Mouse (Mus musculus): Measurements from ENCODE around the gene Cfap58.

Cfap58 gene

DNA sequence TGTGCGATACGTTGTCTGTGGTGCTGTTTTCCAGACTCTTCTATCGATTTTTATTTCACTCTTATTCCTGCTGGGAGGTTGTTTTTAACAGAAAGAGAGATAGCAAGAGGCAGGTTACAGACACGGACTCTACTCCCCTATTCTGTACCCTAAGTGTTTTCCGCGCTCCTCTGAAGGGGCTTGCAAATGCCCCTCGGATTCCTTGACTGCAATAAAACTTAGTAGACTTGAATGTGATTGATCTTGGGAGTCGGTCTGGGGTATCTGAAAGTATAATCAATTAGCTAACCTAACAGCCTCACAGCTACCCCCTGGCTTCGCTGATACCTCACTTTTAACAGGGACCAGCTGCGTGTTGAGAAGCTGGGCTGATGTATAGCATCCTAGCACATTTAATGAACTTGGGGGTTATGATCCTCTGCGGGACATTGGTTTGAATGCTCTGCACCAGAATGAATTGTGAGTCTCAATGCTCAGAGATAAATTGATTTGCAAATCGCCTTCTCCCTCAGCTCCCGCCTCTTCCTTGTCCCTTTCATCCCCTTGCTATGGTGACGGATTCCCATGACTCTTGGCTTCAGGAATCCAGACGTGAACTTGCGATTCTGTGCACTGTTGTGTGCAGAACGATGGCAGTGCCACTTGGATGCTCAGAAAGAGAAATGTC is 31.7 kb downstream of the Cfap58 start:
- DNase-seq (ENCODE audit: extremely low read depth, insufficient read length, low spot score): no peak

DNA sequence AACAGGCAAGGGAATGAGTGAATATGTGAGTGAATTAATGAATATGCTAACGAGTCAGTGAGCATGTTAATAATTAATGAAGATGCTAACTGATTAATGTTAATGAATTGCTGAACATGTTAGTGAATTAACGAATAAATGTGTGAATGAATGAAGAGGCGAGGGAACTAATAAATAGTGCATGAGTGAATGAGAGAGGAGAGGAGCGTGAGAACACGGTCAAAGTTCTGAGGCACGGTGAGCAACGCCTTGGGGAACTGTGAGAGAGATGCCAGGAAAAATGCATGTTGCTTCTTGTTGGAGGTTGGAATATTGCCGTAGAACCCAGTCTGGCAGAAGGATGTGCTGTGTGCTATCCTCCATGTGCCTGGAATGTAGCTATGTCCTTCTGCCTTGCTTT is 33.6 kb downstream of the Cfap58 start:
- no peak for DNase-seq (ENCODE audit: extremely low read depth, insufficient read length, low spot score)

DNA sequence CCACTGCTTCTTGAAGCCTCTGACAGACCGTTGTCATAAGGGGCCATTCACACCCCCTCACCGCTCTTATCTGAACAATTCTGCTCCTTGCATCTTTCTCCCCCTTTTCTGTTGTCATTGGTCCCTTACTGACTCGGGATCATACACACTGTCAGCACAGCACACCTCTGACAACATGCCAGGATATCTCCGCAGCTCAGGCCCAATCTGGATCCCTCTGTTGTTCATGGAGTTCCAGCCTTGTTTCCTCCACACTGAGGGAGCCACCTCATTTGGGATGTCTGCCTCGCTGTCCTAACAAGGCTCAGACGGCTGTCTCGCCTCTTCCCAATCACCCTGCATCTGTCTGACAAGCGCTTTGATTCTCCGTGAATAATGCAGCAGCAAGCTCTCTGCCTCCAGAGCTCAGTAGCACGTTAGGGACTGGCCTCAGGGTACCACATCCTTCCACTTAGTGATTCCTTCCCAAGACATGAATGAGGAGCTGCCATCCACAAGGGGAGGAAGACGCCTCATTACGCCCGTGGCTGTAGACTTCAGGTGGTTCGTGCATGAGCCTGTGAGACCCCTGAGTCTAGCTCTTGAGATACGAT is 40.7 kb downstream of the Cfap58 start:
- DNase-seq (ENCODE audit: extremely low read depth, insufficient read length, low spot score): no peak

DNA sequence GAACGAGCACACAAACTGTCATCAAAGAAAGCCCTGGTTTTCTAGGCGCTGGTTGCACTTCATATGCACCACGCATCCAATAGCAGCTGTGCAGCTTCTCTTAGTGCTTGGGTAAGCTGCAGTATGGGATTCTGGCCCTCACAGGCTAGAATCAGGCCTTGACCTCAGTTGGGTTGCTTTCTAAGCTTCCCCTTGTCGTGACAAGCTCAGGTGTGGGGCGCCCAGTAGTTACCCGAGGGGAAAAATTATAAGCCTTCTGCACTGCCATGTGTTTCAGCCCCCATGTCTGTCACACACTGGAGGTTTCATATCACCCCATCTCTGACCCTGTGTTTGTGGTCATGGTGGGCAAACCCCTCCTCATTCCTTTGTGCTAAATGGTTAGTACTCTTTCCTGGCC is 42.0 kb downstream of the Cfap58 start:
- DNase-seq (ENCODE audit: extremely low read depth, insufficient read length, low spot score): no peak

DNA sequence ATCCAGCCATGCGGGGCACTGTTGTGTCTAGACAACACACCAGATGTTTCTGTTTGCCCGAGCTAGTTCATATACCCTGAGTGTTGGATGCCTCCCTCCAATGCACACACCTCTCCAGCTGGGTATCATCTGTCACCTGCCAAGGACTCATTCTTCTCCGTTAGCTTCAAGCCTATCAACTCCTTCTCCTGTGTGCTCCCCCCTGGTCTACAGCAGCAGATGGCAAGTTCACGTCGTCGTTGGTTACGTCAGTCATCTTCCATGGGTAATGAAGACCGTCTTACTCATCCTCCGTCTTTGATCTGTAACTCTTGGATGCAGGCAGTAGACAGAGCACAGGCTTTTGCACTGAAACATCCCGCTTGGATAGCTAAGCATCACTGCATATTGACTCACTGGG is 42.8 kb downstream of the Cfap58 start:
- no peak for DNase-seq (ENCODE audit: extremely low read depth, insufficient read length, low spot score)

DNA sequence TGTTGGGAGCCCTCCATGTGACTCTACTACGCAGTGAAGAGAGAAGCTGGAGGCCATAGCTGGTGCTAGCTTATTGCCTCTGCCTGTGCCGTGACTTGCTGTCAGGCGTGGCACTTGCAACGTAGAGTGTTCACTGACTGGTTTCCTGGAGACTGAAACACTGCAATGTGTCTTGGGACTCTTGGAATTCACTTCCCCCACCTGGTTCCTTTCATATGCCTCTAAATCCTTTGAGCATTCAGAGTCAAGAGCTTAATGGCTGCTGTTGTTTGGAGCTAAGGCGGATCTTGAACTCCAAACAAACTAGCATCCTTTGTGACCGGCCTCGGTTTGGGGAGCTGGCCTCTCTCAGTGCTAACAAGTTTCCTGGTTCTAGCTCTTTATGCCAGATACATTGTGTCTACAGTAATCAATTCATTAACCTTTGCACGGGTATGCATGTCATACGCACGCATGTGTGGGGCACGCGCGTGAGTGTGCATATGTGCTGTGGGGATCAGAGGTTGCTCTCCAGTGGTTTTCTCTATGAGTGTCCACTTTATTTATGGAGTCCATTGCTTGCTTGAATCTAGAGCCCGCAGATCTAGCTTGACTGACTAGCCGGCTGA is 48.2 kb downstream of the Cfap58 start:
- DNase-seq (ENCODE audit: extremely low read depth, insufficient read length, low spot score): no peak

DNA sequence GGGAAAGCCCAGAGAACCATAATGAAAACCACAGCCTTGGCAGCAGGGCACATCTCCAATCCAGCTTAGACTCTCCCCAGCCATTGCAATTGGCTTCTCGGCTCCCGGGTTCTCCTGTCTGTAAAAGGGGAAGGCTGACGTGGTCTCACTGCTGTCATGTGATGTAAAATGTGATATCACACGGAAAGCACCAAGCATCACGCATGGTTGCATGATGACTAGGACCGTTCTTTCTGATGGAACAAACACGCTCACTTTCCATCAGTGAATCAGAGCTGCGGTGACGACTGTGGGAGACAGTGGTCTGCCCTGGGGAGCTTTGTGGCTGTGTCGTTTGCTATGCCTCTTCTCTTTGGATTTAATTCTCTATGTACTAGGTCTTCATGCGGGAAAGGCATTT is 50.5 kb downstream of the Cfap58 start:
- no peak for DNase-seq (ENCODE audit: extremely low read depth, insufficient read length, low spot score)

DNA sequence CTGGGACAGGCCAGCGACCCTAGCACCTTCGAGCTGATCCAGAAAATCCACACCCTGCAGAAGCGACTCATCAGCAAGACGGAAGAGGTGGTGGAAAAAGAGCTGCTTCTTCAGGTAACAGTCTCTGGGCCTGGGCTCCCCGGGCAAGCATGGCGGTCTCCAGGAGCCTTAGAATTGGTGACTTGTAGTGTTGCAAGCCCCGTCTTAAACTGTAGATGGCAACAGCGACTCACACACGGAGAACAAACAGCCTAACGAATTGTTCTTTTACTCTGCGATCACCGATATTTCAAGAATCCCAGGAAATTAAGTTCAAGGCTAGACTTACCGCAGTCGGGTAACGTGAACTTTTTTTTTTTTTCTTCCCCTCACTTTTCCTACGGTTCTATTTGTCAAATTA is 51.0 kb downstream of the Cfap58 start:
- no peak for DNase-seq (ENCODE audit: extremely low read depth, insufficient read length, low spot score)

DNA sequence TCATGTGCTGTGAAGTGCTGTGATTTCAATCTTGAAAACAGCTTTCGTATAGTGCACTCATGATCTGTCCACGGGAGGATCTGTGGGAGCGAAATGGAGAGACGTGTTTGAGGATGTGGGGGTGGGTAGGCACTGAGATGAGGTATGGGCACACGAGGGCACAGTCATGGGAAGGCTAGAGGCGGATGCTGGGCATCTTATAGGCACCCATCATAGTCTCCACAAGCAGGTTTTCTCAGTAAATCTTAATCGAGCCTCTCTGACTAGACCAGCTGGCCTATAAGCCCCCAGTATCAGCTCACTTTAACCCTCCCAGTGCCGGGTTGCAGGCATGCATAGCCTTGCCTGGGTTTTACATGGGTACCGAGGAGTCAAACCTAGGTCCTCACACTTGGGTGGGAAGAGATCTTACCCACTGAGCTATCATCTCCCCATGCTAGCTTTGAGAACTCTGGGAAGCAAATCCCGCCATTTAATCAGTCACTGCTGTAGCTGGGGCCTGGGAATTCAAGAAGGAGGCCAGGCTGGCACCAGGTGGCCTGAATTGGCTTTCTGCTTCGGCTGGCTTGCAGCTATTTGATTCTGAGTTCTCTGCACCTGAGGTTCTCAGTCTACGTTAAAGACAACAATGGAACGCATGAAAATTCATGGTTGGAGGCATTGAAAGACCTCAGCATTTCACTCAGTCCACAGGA is 51.6 kb downstream of the Cfap58 start:
- DNase-seq (ENCODE audit: extremely low read depth, insufficient read length, low spot score): no peak

DNA sequence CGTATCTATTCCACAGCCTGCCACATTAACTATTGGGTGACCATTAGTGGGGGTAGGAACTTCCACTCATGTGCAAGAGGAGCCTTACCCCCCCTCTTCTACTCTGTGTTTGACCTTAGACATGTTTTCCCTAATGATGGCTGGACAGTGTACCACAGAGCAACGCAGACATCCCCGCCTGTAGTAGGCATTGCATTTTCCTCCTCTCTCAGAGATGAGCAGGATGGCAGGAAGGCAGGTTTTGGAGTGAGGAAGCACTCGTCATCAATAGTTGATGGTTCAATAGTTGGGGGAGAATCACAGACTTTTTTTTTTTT is 52.1 kb downstream of the Cfap58 start:
- no peak for DNase-seq (ENCODE audit: extremely low read depth, insufficient read length, low spot score)

DNA sequence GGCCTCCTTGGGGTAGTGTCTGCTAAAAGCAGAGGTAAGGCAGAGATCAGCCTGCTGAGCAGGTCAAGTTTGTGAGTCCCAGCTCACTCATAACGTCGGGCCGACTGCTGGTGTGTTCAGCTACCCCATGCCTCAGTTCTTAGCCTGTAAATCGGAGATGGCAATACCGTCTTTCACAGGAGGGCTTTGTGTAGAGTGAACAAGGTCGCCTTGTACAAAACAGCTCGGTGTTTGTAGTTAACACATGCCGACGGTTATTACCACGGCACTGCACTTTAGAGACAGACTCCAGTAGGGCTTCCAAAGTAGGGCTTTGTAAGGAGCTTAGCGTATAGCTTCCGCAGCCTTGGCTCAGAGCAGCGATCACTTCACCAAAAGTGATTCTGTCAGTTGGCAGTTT is 63.8 kb downstream of the Cfap58 start:
- no peak for DNase-seq (ENCODE audit: extremely low read depth, insufficient read length, low spot score)

DNA sequence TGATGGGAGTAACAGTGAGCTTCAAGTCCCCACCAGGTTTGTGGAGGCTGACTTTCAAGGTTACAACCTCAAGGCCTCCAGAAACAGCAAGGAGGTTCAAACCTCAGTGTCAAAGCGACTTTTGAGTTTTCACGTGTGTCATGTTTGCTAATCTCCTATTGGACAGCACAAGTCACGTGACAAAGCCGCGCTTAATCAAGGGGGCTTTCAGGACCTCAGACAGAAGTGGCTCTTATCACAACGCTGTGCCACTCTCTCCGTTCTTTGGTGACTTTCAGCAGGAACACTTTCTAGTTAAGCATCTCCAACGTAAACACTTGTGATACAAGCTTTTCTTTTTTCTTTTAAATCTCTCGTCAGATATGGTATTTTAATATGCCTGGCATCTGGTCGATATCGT is 64.3 kb downstream of the Cfap58 start:
- no peak for DNase-seq (ENCODE audit: extremely low read depth, insufficient read length, low spot score)

DNA sequence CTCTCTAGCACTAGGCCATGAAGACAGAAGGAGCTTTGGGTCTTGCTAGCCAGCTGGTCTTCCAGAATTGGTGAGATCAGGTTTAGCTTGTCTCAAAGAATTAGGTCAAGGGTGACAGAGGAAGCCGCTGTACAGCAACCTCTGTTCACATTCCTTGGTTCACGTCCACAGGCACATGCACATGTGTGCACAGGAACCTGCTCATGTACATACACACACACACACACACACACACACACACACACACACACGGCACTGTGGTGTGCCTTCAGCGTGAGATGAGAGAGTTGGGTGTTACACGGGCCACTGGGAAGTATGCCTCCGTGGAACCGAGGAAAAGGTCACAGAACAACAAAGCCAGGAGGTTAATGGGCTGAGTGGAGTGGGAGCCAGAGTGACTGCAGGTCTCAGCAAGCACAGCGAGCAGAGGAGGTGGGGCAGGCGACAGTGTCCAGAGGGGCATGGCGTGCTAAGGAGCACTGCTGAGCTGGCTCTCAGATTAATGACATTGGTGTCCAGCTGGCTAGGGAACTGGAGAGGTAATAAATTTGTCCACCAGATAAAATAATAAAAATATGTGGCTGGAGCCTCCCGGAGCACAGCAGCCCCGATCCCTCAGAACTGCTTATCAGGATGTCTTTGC is 71.4 kb downstream of the Cfap58 start:
- DNase-seq (ENCODE audit: extremely low read depth, insufficient read length, low spot score): no peak

DNA sequence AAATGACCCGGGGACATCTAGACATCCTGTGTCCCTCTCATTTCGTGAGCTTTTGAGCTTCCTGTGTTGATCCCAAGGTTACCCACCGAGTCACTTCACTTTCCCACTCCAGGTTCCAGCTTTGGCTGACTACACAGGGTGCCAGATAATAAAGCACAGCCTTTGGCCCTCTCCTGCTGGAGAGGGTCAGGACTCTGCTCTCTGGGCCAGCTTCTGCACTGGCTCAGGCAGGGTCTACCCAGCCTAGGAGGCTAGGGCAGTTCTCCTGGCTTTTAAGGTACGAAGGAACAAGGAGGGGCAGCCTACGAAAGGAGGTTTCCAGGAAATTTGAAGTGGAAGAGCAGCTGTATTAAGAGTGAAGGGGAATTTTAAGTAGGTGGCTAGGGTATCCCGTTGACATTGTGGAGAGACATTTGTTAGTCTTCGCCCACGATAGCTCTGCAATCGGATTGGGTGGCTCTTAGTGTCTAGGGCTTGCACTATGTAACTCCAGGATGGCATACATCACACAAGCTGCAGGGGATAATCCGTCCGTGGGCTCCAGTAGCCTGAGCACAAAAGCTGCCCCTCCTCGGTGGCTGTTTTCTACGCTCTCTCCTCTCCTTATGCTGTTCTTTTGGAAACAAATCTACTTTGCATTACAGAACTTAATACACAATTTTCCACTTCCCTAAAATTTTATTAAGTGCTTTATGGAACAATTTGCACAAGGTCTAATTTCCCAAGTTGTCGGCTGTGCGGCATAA is 72.3 kb downstream of the Cfap58 start:
- no peak for DNase-seq (ENCODE audit: extremely low read depth, insufficient read length, low spot score)

DNA sequence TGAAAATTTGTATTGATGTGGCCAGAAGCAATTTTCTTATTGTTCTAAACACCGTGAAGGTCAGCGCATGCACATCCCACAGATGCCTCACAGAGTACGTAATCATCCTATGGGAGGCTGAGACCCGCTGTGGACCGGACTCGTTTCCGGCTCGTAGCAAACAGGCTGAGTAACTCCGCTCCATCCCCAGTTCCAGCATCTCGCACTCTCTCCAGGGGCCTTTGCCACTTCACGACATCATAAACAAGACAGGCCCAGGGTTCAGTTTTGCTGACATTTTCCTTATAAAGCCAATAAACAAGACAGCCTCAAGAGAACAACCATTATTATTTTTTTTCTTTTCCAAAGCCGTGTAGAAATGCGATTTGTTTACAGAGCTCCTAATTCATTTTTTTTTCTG is 82.6 kb downstream of the Cfap58 start:
- no peak for DNase-seq (ENCODE audit: extremely low read depth, insufficient read length, low spot score)

DNA sequence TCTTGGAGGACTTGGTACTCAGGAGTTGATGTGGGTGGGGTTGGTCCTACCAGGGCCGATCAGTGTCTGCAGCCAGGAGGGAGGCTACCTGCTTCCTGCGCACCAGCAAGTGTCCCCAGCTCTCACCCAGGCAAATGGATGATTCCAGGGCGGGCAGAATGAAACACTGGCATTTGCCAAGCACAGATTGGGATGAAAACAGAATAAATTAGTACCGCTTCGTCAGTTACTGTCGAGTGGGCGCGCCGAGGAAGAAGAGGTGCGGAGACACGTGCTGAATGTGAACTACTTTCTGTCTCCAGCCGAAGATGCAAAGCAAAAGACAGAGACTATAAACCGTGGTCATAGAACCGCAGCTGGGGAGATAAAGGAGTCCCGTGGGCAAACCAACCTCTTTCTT is 84.0 kb downstream of the Cfap58 start:
- DNase-seq (ENCODE audit: extremely low read depth, insufficient read length, low spot score): no peak

DNA sequence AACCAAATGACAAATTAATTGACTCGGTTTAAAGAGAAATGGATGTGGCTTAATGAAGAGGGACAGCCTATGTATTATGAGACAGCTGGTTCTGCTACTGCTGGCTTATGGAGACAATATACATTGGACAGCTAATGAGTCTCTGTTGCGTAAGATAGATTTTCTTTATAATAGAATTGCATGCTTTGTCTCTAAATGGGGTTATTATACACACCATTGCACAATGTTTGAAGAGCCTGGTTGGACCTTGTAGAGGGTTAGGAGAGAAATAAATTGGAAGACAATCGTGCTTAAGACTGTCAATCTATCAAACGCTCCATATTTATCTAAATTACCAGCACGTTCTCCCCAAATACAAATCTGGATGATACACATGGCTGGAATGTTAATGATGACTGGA is 85.3 kb downstream of the Cfap58 start:
- DNase-seq (ENCODE audit: extremely low read depth, insufficient read length, low spot score): no peak

DNA sequence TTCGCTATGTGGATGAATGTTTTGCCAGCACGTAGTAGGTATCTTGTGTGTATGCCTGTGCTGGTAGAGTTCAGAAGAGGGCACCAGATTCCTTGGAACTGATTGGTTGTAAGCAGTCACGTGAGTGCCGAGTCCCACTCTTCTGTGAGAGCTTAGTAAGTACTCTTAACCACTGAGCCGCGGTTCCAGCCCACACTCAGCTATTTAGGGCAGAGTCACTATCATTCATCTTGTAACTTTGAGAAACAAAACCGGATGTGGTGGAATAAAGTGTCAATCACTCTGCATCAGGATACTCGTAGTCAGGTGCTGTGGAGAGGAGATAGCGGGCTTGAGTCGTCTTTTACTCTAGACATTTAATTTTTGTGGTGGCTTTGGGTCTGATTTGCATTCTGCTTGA is 86.3 kb downstream of the Cfap58 start:
- DNase-seq (ENCODE audit: extremely low read depth, insufficient read length, low spot score): no peak

DNA sequence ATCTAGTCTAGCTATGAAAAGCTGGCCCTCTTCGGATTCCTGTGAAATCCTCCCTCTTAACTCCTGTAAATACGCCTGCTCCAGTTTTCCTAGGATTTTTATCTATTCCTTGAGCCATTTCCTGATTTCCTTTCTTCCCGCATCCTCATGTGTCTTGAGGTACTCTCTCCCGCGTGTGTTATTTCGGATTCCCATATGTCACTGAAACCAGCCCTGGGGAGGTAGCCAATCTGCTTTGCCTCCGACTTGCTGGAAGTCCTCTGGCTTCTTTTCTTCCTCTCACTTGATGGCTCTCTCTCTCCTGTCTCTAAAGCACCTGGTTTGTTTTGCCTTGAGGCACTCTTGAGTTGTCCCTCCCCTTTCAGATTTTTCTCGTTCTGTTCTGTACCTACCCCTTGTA is 87.9 kb downstream of the Cfap58 start:
- no peak for DNase-seq (ENCODE audit: extremely low read depth, insufficient read length, low spot score)

DNA sequence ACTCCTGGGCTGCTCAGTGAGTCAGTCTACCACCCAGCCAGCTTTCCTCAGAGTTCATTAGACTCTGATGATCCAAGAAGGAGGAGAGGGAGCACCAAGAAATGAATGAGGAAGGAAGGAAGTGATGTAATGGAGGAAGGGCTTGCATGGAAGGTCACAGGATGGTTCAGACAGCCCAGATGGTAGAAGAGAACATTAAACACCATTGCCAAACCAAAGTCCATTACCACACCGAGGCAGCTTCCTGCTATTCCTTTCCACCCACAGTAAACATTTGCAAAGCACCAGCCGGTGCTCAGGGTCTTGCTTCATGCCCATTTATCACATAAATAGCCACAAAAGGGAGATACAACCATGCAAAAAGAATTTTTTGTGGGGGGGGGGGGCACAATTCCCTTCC is 89.4 kb downstream of the Cfap58 start:
- no peak for DNase-seq (ENCODE audit: extremely low read depth, insufficient read length, low spot score)

DNA sequence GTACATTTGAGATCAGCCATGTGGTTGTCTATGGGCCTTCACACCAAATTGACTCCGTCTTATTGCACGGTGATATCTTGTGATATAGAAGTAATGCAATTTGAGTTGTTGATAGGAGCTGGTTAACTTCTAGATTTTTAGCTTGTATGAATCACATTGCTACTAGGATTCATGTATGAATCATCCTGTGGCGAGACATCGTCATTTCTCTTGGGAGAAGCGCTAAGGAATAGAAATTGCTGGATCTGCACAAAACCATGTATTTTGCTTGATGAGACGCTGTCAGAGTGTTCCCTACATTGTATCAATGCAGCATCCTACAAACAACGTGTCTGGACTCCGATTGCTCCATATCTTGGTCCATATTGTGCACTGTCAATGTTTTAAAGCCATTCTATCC is 102.1 kb downstream of the Cfap58 start:
- peak; percentile 23 for DNase-seq (ENCODE audit: extremely low read depth, insufficient read length, low spot score)
